Mouse (Mus musculus): ENCODE data around the gene Car12. TPM values are rescaled to one million over a fixed set of nuclear protein-coding genes. Genes with fewer than 3 reads are reported as not detected.
A peak's percentile ranks its signal among the peaks of the same experiment; 100 is the strongest.

Car12 gene
- polyA plus RNA-seq, 1 experiment = 2.8 TPM

- H3K4me1 ChIP-seq (ENCODE audit: control insufficient read depth, insufficient read depth, insufficient read length, low read length) = peaks cover 20% of the 10 kb centered on the region
- H3K27me3 ChIP-seq (ENCODE audit: control insufficient read depth, insufficient read depth, low read length) = no peaks in the 10 kb centered on the region
- no peak overlapping the region for H3K27ac ChIP-seq (ENCODE audit: insufficient read depth, low read depth, low read length)
- H3K4me3 ChIP-seq (ENCODE audit: low read depth, low read length) = no peak overlapping the region
- H3K36me3 ChIP-seq (ENCODE audit: control insufficient read depth, insufficient read depth, low read length) = no peaks in the 10 kb centered on the region
- no peak for TF ChIP-seq CTCF (IDR thresholded peaks at IDR 0.05; ENCODE audit: extremely low read depth, insufficient read length, insufficient replicate concordance, low read depth, low read length)
- TF ChIP-seq POLR2A (IDR thresholded peaks at IDR 0.05; ENCODE audit: low read depth, low read length) = no peak
- WGBS = 83% methylated on average over 5 of the region's 5 CpGs
Observed at GRCm38 (mm10) chr9:66722187-66722868, 8.8 kb downstream of the Car12 start.

GRCm38 (mm10) chr9:66722869-66723272 lies 9.4 kb downstream of the Car12 start:
- peaks cover 20% of the 10 kb centered on the region for H3K4me1 ChIP-seq (ENCODE audit: control insufficient read depth, insufficient read depth, insufficient read length, low read length)
- no peaks in the 10 kb centered on the region for H3K36me3 ChIP-seq (ENCODE audit: control insufficient read depth, insufficient read depth, low read length)
- H3K27ac ChIP-seq (ENCODE audit: insufficient read depth, low read depth, low read length) = no peak overlapping the region
- no peaks in the 10 kb centered on the region for H3K27me3 ChIP-seq (ENCODE audit: control insufficient read depth, insufficient read depth, low read length)
- TF ChIP-seq POLR2A (IDR thresholded peaks at IDR 0.05; ENCODE audit: low read depth, low read length) (no peak), CTCF (IDR thresholded peaks at IDR 0.05; ENCODE audit: extremely low read depth, insufficient read length, insufficient replicate concordance, low read depth, low read length) (no peak)
- WGBS = 53% methylated on average over 5 of the region's 5 CpGs
- H3K4me3 ChIP-seq (ENCODE audit: low read depth, low read length) = no peak overlapping the region

- H3K27ac ChIP-seq (ENCODE audit: insufficient read depth, low read depth, low read length) = peak overlapping the region; percentile 17; the same call in 1 of the 2 replicates
- no peaks in the 10 kb centered on the region for H3K36me3 ChIP-seq (ENCODE audit: control insufficient read depth, insufficient read depth, low read length)
- peaks cover 20% of the 10 kb centered on the region for H3K4me1 ChIP-seq (ENCODE audit: control insufficient read depth, insufficient read depth, insufficient read length, low read length)
- no peaks in the 10 kb centered on the region for H3K27me3 ChIP-seq (ENCODE audit: control insufficient read depth, insufficient read depth, low read length)
- no peak for TF ChIP-seq CTCF (IDR thresholded peaks at IDR 0.05; ENCODE audit: extremely low read depth, insufficient read length, insufficient replicate concordance, low read depth, low read length)
- WGBS = 19% methylated on average over 3 of the region's 3 CpGs
- H3K4me3 ChIP-seq (ENCODE audit: low read depth, low read length) = no peak overlapping the region
Observed at GRCm38 (mm10) chr9:66725591-66725990, 12.1 kb downstream of the Car12 start.

- Histone ChIP-seq H3K36me3 (ENCODE audit: control insufficient read depth, insufficient read depth, low read length) (no peaks in the 10 kb centered on the region), H3K4me3 (ENCODE audit: low read depth, low read length) (no peak overlapping the region), H3K27ac (ENCODE audit: insufficient read depth, low read depth, low read length) (no peak overlapping the region), H3K4me1 (ENCODE audit: control insufficient read depth, insufficient read depth, insufficient read length, low read length) (peaks cover 20% of the 10 kb centered on the region), H3K27me3 (ENCODE audit: control insufficient read depth, insufficient read depth, low read length) (no peaks in the 10 kb centered on the region)
- 80% methylated on average over 7 of the region's 7 CpGs for WGBS
- TF ChIP-seq CTCF (IDR thresholded peaks at IDR 0.05; ENCODE audit: extremely low read depth, insufficient read length, insufficient replicate concordance, low read depth, low read length) (no peak), POLR2A (IDR thresholded peaks at IDR 0.05; ENCODE audit: low read depth, low read length) (no peak)
Observed at GRCm38 (mm10) chr9:66727333-66727732, 13.8 kb downstream of the Car12 start.

GRCm38 (mm10) chr9:66730556-66730955 lies 17.1 kb downstream of the Car12 start:
- WGBS = 76% methylated on average over 3 of the region's 3 CpGs
- H3K27me3 ChIP-seq (ENCODE audit: control insufficient read depth, insufficient read depth, low read length) = no peaks in the 10 kb centered on the region
- no peak overlapping the region for H3K4me3 ChIP-seq (ENCODE audit: low read depth, low read length)
- peaks cover 29% of the 10 kb centered on the region for H3K4me1 ChIP-seq (ENCODE audit: control insufficient read depth, insufficient read depth, insufficient read length, low read length)
- no peaks in the 10 kb centered on the region for H3K36me3 ChIP-seq (ENCODE audit: control insufficient read depth, insufficient read depth, low read length)
- TF ChIP-seq CTCF (IDR thresholded peaks at IDR 0.05; ENCODE audit: extremely low read depth, insufficient read length, insufficient replicate concordance, low read depth, low read length) = no peak
- no peak for TF ChIP-seq POLR2A (IDR thresholded peaks at IDR 0.05; ENCODE audit: low read depth, low read length)
- no peak overlapping the region for H3K27ac ChIP-seq (ENCODE audit: insufficient read depth, low read depth, low read length)

- H3K36me3 ChIP-seq (ENCODE audit: control insufficient read depth, insufficient read depth, low read length) = no peaks in the 10 kb centered on the region
- no peak overlapping the region for H3K4me3 ChIP-seq (ENCODE audit: low read depth, low read length)
- WGBS = 72% methylated on average over 7 of the region's 7 CpGs
- no peaks in the 10 kb centered on the region for H3K27me3 ChIP-seq (ENCODE audit: control insufficient read depth, insufficient read depth, low read length)
- H3K4me1 ChIP-seq (ENCODE audit: control insufficient read depth, insufficient read depth, insufficient read length, low read length) = peaks cover 27% of the 10 kb centered on the region
- TF ChIP-seq POLR2A (IDR thresholded peaks at IDR 0.05; ENCODE audit: low read depth, low read length) = no peak
- no peak for TF ChIP-seq CTCF (IDR thresholded peaks at IDR 0.05; ENCODE audit: extremely low read depth, insufficient read length, insufficient replicate concordance, low read depth, low read length)
- no peak overlapping the region for H3K27ac ChIP-seq (ENCODE audit: insufficient read depth, low read depth, low read length)
Observed at GRCm38 (mm10) chr9:66731284-66731683, 17.8 kb downstream of the Car12 start.

- Histone ChIP-seq H3K36me3 (ENCODE audit: control insufficient read depth, insufficient read depth, low read length) (no peaks in the 10 kb centered on the region), H3K27me3 (ENCODE audit: control insufficient read depth, insufficient read depth, low read length) (no peaks in the 10 kb centered on the region), H3K4me3 (ENCODE audit: low read depth, low read length) (no peak overlapping the region), H3K4me1 (ENCODE audit: control insufficient read depth, insufficient read depth, insufficient read length, low read length) (peaks cover 25% of the 10 kb centered on the region), H3K27ac (ENCODE audit: insufficient read depth, low read depth, low read length) (no peak overlapping the region)
- no peak for TF ChIP-seq CTCF (IDR thresholded peaks at IDR 0.05; ENCODE audit: extremely low read depth, insufficient read length, insufficient replicate concordance, low read depth, low read length)
- no peak for TF ChIP-seq POLR2A (IDR thresholded peaks at IDR 0.05; ENCODE audit: low read depth, low read length)
- WGBS = 55% methylated on average over 15 of the region's 15 CpGs
Observed at GRCm38 (mm10) chr9:66732791-66733691, 19.6 kb downstream of the Car12 start.
